Mouse (Mus musculus) liver, postnatal 0 days (tissue): ENCODE results near the gene Tars2. TPM values are rescaled to one million over a fixed set of nuclear protein-coding genes. Genes with fewer than 3 reads are reported as not detected.

Experiments
- ATAC-seq: fragments of 200-750 bp; cut with Nextera tagmentation; 2 replicates; pipeline ENCODE4 v1.8.0; 2017; ENCODE audit warnings: mild to moderate bottlenecking, moderate library complexity
- DNase-seq: peaks from one replicate; pipeline ENCODE4 v3.0.0-alpha.2; 2016
- H3K27ac ChIP-seq: fragments of 300-500 bp; sonication (generic); 2 replicates; pipeline ENCODE4 v1.5.1; 2014; ENCODE audit warnings: antibody characterized with exemption, moderate library complexity, mild to moderate bottlenecking, low read depth
- H3K27me3 ChIP-seq: fragments of 300-500 bp; sonication (generic); 2 replicates; pipeline ENCODE4 v1.6.1; 2014; ENCODE audit warnings: low read length, control low read depth, mixed read lengths; ENCODE audit not compliant: insufficient read depth
- H3K36me3 ChIP-seq: fragments of 300-500 bp; sonication (generic); replicated peaks from 2 replicates; pipeline ENCODE4 v1.6.1; 2014; ENCODE audit warnings: mild to moderate bottlenecking, control low read depth, low read length, moderate library complexity, mixed read lengths; ENCODE audit not compliant: insufficient read depth
- H3K4me1 ChIP-seq: fragments of 300-500 bp; sonication (generic); 2 replicates; pipeline ENCODE4 v1.6.1; 2014; ENCODE audit warnings: antibody characterized with exemption, mild to moderate bottlenecking, control low read depth; ENCODE audit not compliant: insufficient read depth
- H3K4me2 ChIP-seq: fragments of 300-500 bp; sonication (generic); 2 replicates; pipeline ENCODE4 v1.6.1; 2014; ENCODE audit warnings: low read depth, mild to moderate bottlenecking, low read length, moderate library complexity, mixed read lengths
- H3K4me3 ChIP-seq: fragments of 300-500 bp; sonication (generic); 2 replicates; pipeline ENCODE4 v1.5.1; 2014; ENCODE audit warnings: low read depth, low read length
- H3K9ac ChIP-seq: fragments of 300-500 bp; sonication (generic); replicated peaks from 2 replicates; pipeline ENCODE4 v1.6.1; 2014; ENCODE audit warnings: mild to moderate bottlenecking, moderate library complexity
- H3K9me3 ChIP-seq: fragments of 300-500 bp; sonication (generic); 2 replicates; pipeline ENCODE4 v1.6.1; 2016; ENCODE audit warnings: mild to moderate bottlenecking, control low read depth, low read length, mixed read lengths
- CTCF ChIP-seq: sonication (generic); IDR thresholded peaks from 2 replicates; pipeline ENCODE4 v1.5.1; 2016; ENCODE audit warnings: antibody characterized with exemption, low read depth
- EP300 ChIP-seq: IDR thresholded peaks from 2 replicates; pipeline ENCODE4 v1.6.1; 2016; ENCODE audit warnings: antibody characterized with exemption, low read depth, mild to moderate bottlenecking
- WGBS: fragments of 180-500 bp; shearing (Covaris S2); extraction: QIAGEN DNeasy Blood & Tissue Kit; methylation state at CpG from one replicate; pipeline ENCODE4 v1.1.7; 2014; ENCODE audit not compliant: insufficient replicate concordance; 5-methylcytosine and 5-hydroxymethylcytosine counted together
- polyA plus RNA-seq: library from polyadenylated mRNA; unstranded; fragments of >200 nt; fragmentation: Nextera tagmentation; extraction: Ambion mirVana; gene quantifications from 2 replicates; pipeline ENCODE4 v1.2.1, GENCODE M21; 2015

Tars2 gene
- polyA plus RNA-seq, 1 experiment from 2014 or later = 21.0 TPM

DNA sequence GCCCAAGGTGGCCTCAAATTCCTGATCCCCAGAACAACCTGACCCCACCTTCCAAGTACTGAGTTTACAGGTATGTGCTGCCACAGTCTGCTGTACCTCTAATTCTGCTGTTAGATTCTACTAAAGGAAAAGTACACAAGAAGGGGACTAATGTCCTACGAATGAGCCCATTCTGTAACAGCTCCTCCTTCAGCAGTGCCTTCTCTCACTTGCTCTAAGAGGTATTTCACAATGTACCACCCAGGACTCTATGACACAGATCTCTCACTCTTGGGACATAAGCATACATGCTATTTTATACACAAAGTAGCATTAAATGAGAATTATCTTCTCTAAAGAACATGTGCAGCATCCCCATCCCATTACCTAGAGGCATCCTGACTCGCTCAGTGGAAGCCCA lies 33.7 kb upstream of the Tars2 start:
- no peak for DNase-seq
- H3K4me3 ChIP-seq = no peak overlapping the region
- H3K9ac ChIP-seq = no peak overlapping the region
- no peak for ATAC-seq
- H3K9me3 ChIP-seq = no peaks in the 10 kb centered on the region
- 0 out of 2 replicates have a peak, but pooled peaks cover 4% of the 10 kb centered on the region for H3K36me3 ChIP-seq
- no peak for TF ChIP-seq EP300
- no peak for TF ChIP-seq CTCF
- no peaks in the 10 kb centered on the region for H3K4me1 ChIP-seq
- WGBS = 79% methylated on average over 2 of the region's 2 CpGs
- no peaks in the 10 kb centered on the region for H3K27me3 ChIP-seq
- no peak overlapping the region for H3K27ac ChIP-seq
- no peak overlapping the region for H3K4me2 ChIP-seq

DNA sequence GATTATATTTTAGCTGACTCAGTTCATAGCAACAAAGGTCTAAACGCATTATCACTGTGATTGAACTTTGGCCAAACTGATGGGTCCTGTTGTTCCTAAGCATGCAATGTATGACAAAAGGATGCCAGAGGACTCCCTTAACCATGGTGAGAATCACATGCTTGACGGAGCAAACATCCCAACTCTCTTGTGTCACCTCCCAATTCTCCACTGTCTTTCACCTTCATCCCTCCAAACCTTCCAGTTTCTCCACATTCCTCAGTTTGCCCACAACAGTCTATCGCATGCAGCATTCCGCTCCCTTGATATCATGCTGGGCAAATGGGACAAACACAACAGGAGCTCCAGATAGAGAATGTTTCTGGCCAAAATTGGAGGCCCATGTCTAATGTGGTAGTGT lies 25.5 kb upstream of the Tars2 start:
- Histone ChIP-seq H3K9ac (no peak overlapping the region), H3K9me3 (no peaks in the 10 kb centered on the region), H3K4me1 (no peaks in the 10 kb centered on the region), H3K4me2 (no peak overlapping the region), H3K36me3 (peaks cover 63% of the 10 kb centered on the region), H3K27me3 (no peaks in the 10 kb centered on the region), H3K4me3 (no peak overlapping the region), H3K27ac (no peak overlapping the region)
- no peak for DNase-seq
- no peak for TF ChIP-seq EP300
- TF ChIP-seq CTCF = no peak
- WGBS = 85% methylated on average over 4 of the region's 4 CpGs
- no peak for ATAC-seq

DNA sequence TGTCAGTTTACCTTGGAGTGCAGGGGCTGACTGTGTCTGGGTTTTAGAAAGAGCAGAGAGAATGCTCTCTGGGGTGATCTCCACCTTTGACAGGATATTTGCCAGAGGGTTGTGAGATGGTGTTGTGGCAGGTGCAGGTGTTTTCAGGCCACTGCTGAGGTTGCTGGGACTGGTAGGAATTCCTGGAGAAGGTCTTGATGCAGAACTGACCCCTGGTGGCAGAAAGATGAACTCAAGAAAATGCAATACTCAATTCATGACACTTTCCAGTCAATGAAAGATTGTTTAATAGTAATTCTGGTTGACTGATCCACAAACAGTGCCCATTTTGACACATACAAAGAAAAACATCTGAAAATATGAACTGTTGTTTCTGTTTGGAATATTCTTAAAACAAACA lies 12.0 kb upstream of the Tars2 start:
- Histone ChIP-seq H3K27me3 (no peaks in the 10 kb centered on the region), H3K4me2 (no peak overlapping the region), H3K4me1 (no peaks in the 10 kb centered on the region), H3K4me3 (no peak overlapping the region), H3K9ac (no peak overlapping the region), H3K9me3 (no peaks in the 10 kb centered on the region), H3K27ac (no peak overlapping the region), H3K36me3 (peaks cover 50% of the 10 kb centered on the region)
- no peak for DNase-seq
- TF ChIP-seq EP300 (no peak), CTCF (peak; percentile 67)
- ATAC-seq = no peak

DNA sequence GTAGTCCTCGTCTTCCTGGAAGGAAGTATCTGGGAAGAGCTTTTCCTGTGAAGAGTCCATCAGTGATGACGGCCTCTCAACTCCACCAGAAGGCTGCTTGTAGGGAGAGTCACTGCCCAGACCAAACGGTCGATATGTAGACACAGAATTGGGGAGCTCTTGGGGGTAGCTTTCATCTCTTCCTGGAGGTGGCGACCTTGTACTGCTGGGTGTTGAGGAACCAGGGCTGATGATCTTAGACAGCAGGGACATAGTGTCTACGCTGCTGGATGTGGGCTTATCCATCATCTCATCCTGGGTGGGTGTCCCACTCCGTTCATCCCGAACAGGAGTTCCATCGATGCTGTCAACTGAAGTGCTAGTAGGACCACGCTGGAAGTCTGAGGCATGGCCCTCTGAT lies 5.5 kb upstream of the Tars2 start:
- no peak overlapping the region for H3K9ac ChIP-seq
- TF ChIP-seq CTCF (peak; percentile 42), EP300 (no peak)
- H3K27me3 ChIP-seq = no peaks in the 10 kb centered on the region
- peaks cover 41% of the 10 kb centered on the region for H3K36me3 ChIP-seq
- no peak overlapping the region for H3K4me2 ChIP-seq
- H3K4me1 ChIP-seq = no peaks in the 10 kb centered on the region
- no peak for ATAC-seq
- no peak for DNase-seq
- H3K9me3 ChIP-seq = no peaks in the 10 kb centered on the region
- H3K4me3 ChIP-seq = no peak overlapping the region
- H3K27ac ChIP-seq = no peak overlapping the region
- 86% methylated on average over 10 of the region's 10 CpGs for WGBS

DNA sequence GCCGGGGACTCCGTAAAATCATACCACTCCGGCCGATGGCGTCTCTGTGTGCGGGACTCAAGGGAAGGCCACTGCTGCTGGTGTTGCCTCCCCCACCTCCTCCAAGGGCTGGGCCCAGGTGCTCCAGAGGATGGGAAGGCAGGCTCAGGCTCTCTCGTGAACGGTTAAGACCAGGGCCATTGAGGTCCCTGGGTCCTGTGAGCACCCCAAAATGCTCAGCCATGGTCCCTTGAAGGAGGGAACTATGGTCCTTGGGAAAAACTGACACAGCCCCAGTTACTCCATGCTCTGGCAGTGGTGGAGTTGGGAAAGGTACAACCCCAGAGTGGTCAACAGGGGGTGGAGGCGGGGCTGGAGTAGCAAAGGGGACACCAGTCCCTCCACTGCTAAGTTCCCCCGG lies 3.8 kb upstream of the Tars2 start:
- Histone ChIP-seq H3K27me3 (no peaks in the 10 kb centered on the region), H3K27ac (no peak overlapping the region), H3K4me1 (no peaks in the 10 kb centered on the region), H3K9me3 (no peaks in the 10 kb centered on the region), H3K4me3 (no peak overlapping the region), H3K36me3 (peaks cover 35% of the 10 kb centered on the region), H3K9ac (no peak overlapping the region), H3K4me2 (no peak overlapping the region)
- ATAC-seq (no peak), DNase-seq (no peak)
- TF ChIP-seq EP300 (no peak), CTCF (no peak)
- 85% methylated on average over 10 of the region's 10 CpGs for WGBS

DNA sequence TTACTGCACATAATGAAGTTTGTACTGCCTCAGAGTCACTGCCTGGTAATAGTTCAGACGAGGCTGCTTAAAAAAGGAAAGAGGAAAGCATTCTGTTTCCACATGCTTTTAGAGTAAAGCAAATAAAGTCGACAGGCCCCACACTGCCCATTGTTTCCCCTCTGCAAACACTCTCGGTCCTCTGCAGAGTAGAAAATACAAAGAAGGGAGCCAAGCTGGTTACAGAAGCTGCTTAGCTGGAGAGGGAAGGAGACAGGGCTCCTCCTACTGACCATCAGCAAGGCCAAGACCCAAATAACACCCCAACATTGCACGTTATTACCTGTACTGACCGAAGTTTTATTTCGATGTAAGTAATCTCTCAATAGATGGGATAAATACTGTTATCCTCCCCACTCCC lies 3.0 kb upstream of the Tars2 start:
- 61% methylated on average over 6 of the region's 6 CpGs for WGBS
- Histone ChIP-seq H3K4me3 (no peak overlapping the region), H3K4me2 (no peak overlapping the region), H3K4me1 (no peaks in the 10 kb centered on the region), H3K9ac (0 out of 2 replicates have a peak overlapping the region, but pooled peaks have one; percentile 12), H3K27ac (no peak overlapping the region), H3K9me3 (no peaks in the 10 kb centered on the region), H3K36me3 (peaks cover 34% of the 10 kb centered on the region), H3K27me3 (no peaks in the 10 kb centered on the region)
- no peak for ATAC-seq
- TF ChIP-seq CTCF (peak; percentile 12; the same call in 1 of the 2 replicates), EP300 (no peak)
- no peak for DNase-seq

DNA sequence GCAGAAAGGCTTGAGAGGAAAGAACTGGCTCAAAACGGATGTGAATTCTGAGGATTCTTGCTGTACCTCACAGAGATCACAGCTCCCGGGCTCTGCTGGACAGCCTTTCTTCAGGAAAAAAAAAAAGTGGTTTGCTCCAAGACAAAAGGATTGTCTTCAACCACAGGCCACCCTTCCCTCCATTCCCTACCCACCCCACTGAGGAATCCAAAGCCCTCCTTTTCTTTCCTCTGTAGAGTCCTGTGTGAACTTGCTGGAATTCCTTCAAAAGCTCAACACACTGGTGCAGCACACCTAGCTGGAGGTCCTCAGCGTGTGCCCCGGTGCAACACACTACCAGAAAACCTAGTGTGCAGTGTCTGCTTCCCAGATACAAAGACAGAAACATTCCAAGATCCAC lies 1.8 kb upstream of the Tars2 start:
- H3K9me3 ChIP-seq = no peaks in the 10 kb centered on the region
- no peaks in the 10 kb centered on the region for H3K4me1 ChIP-seq
- ATAC-seq = no peak
- H3K27ac ChIP-seq = no peak overlapping the region
- no peak overlapping the region for H3K9ac ChIP-seq
- no peak for TF ChIP-seq EP300
- no peak overlapping the region for H3K4me3 ChIP-seq
- peaks cover 33% of the 10 kb centered on the region for H3K36me3 ChIP-seq
- no peak overlapping the region for H3K4me2 ChIP-seq
- 83% methylated on average over 4 of the region's 4 CpGs for WGBS
- DNase-seq = no peak
- no peaks in the 10 kb centered on the region for H3K27me3 ChIP-seq
